Mouse (Mus musculus): ENCODE measurements around the gene Sdha. TPM values are rescaled to one million over a fixed set of nuclear protein-coding genes. Genes with fewer than 3 reads are reported as not detected.

Sdha gene
- polyA plus RNA-seq, 2 experiments = 144 to 194 TPM

- H3K27me3 ChIP-seq (ENCODE audit: control insufficient read depth, insufficient read depth, low read length) = peaks cover 8% of the 10 kb centered on the region; the same call in 1 of the 2 replicates
- no peak overlapping the region for H3K9ac ChIP-seq (ENCODE audit: low read depth, low read length, severe bottlenecking)
- H3K4me1 ChIP-seq (ENCODE audit: control insufficient read depth, insufficient read depth, low read length) = no peaks in the 10 kb centered on the region
- no peak overlapping the region for H3K4me3 ChIP-seq (replicated peaks; ENCODE audit: low read length)
- H3K9me3 ChIP-seq (ENCODE audit: control insufficient read depth, low read length) = no peaks in the 10 kb centered on the region
- H3K36me3 ChIP-seq (ENCODE audit: control insufficient read depth, insufficient read depth, low read length) = no peaks in the 10 kb centered on the region
- H3K27ac ChIP-seq (replicated peaks; ENCODE audit: low read depth, low read length) = no peak overlapping the region
- WGBS = 78% methylated on average over 5 of the region's 5 CpGs
- H3K4me2 ChIP-seq (replicated peaks; ENCODE audit: low read depth, low read length, severe bottlenecking) = no peak overlapping the region
- DNase-seq (ENCODE audit: low spot score) (no peak), ATAC-seq (ENCODE audit: low FRiP score, low read depth) (no peak)
- no peak for TF ChIP-seq POLR2A (IDR thresholded peaks at IDR 0.05; ENCODE audit: borderline replicate concordance, extremely low read depth, insufficient read depth, insufficient read length)
These were observed 60.4 kb downstream of the Sdha start for GRCm38 (mm10) chr13:74289646-74290045.

GRCm38 (mm10) chr13:74282299-74282698 is 67.8 kb downstream of the Sdha start:
- H3K9me3 ChIP-seq (ENCODE audit: control insufficient read depth, low read length) = no peaks in the 10 kb centered on the region
- no peak overlapping the region for H3K4me3 ChIP-seq (replicated peaks; ENCODE audit: low read length)
- no peaks in the 10 kb centered on the region for H3K4me1 ChIP-seq (ENCODE audit: control insufficient read depth, insufficient read depth, low read length)
- DNase-seq (ENCODE audit: low spot score) (no peak), ATAC-seq (ENCODE audit: low FRiP score, low read depth) (no peak)
- WGBS = 62% methylated on average over 1 of the region's 2 CpGs
- no peak overlapping the region for H3K9ac ChIP-seq (ENCODE audit: low read depth, low read length, severe bottlenecking)
- no peak overlapping the region for H3K27ac ChIP-seq (replicated peaks; ENCODE audit: low read depth, low read length)
- no peak overlapping the region for H3K4me2 ChIP-seq (replicated peaks; ENCODE audit: low read depth, low read length, severe bottlenecking)
- TF ChIP-seq POLR2A (IDR thresholded peaks at IDR 0.05; ENCODE audit: borderline replicate concordance, extremely low read depth, insufficient read depth, insufficient read length) = no peak
- no peaks in the 10 kb centered on the region for H3K36me3 ChIP-seq (ENCODE audit: control insufficient read depth, insufficient read depth, low read length)
- H3K27me3 ChIP-seq (ENCODE audit: control insufficient read depth, insufficient read depth, low read length) = no peaks in the 10 kb centered on the region

DNA sequence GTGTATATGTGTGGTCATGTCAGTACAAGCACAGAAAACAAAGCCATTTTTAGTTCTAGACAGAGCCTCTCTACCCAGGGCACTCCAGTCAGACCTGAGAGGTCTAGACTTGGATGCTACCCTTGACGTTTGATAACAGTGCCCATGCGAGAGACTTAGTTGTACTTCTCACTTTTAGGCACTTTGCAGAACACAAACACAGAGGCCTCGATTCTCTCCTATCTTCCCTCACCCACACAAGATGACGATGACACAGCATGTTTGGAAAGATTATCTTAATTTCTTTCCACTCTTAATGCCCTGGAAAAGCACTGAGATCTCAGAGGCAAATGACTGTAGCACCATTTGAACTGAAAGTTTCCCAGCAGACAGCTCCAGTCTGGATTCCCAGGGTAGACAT is 74.4 kb downstream of the Sdha start:
- TF ChIP-seq POLR2A (IDR thresholded peaks at IDR 0.05; ENCODE audit: borderline replicate concordance, extremely low read depth, insufficient read depth, insufficient read length) = no peak
- Histone ChIP-seq H3K4me3 (replicated peaks; ENCODE audit: low read length) (no peak overlapping the region), H3K9me3 (ENCODE audit: control insufficient read depth, low read length) (no peaks in the 10 kb centered on the region), H3K36me3 (ENCODE audit: control insufficient read depth, insufficient read depth, low read length) (no peaks in the 10 kb centered on the region), H3K27ac (replicated peaks; ENCODE audit: low read depth, low read length) (no peak overlapping the region), H3K4me2 (replicated peaks; ENCODE audit: low read depth, low read length, severe bottlenecking) (no peak overlapping the region), H3K9ac (ENCODE audit: low read depth, low read length, severe bottlenecking) (no peak overlapping the region), H3K27me3 (ENCODE audit: control insufficient read depth, insufficient read depth, low read length) (no peaks in the 10 kb centered on the region), H3K4me1 (ENCODE audit: control insufficient read depth, insufficient read depth, low read length) (no peaks in the 10 kb centered on the region)
- no peak for ATAC-seq (ENCODE audit: low FRiP score, low read depth)
- WGBS = 78% methylated on average over 4 of the region's 4 CpGs
- no peak for DNase-seq (ENCODE audit: low spot score)

Other genes with a start within 250 kb of the Sdha start
- 0.03 and 0.05 TPM in 2 replicates for gene Slc9a3, start 228.8 kb downstream of the Sdha start, polyA plus RNA-seq (2012; rRNA removed)
- 0.15 TPM in 1 of 2 replicates, not detected in the other for gene Slc9a3, start 228.8 kb downstream of the Sdha start, polyA plus RNA-seq (2014; fragmentation: Nextera tagmentation; extraction: Ambion mirVana)
- gene Exoc3, start 141.5 kb downstream of the Sdha start, polyA plus RNA-seq (2012; rRNA removed) = 42.6 and 42.9 TPM in 2 replicates
- gene Exoc3, start 141.5 kb downstream of the Sdha start, polyA plus RNA-seq (2014; fragmentation: Nextera tagmentation; extraction: Ambion mirVana) = 89.7 and 106 TPM in 2 replicates
- 3.7 and 4.6 TPM in 2 replicates for gene Ahrr, start 57.9 kb downstream of the Sdha start, polyA plus RNA-seq (2012; rRNA removed)
- gene Ahrr, start 57.9 kb downstream of the Sdha start, polyA plus RNA-seq (2014; fragmentation: Nextera tagmentation; extraction: Ambion mirVana) = 1.9 and 2.3 TPM in 2 replicates
- gene Pdcd6, start 32.7 kb downstream of the Sdha start, polyA plus RNA-seq (2012; rRNA removed) = 138 and 139 TPM in 2 replicates
- 165 TPM in 2 replicates for gene Pdcd6, start 32.7 kb downstream of the Sdha start, polyA plus RNA-seq (2014; fragmentation: Nextera tagmentation; extraction: Ambion mirVana)
- gene Ccdc127, start within 50 bp of the Sdha start, polyA plus RNA-seq (2012; rRNA removed) = 12.2 and 22.0 TPM in 2 replicates
- gene Ccdc127, start within 50 bp of the Sdha start, polyA plus RNA-seq (2014; fragmentation: Nextera tagmentation; extraction: Ambion mirVana) = 49.4 and 50.3 TPM in 2 replicates
- gene Lrrc14b, start 13.7 kb upstream of the Sdha start, polyA plus RNA-seq (2012; rRNA removed) = 0.58 TPM in 2 replicates
- not detected in 2 replicates for gene Lrrc14b, start 13.7 kb upstream of the Sdha start, polyA plus RNA-seq (2014; fragmentation: Nextera tagmentation; extraction: Ambion mirVana)
- gene Zfp72, start 40.6 kb upstream of the Sdha start, polyA plus RNA-seq (2012; rRNA removed) = 1.4 and 1.7 TPM in 2 replicates
- 6.3 and 6.7 TPM in 2 replicates for gene Zfp72, start 40.6 kb upstream of the Sdha start, polyA plus RNA-seq (2014; fragmentation: Nextera tagmentation; extraction: Ambion mirVana)
- gene Ftl1-ps1, start 49.4 kb upstream of the Sdha start, polyA plus RNA-seq (2012; rRNA removed) = 28.6 and 36.8 TPM in 2 replicates
- 73.7 and 79.0 TPM in 2 replicates for gene Ftl1-ps1, start 49.4 kb upstream of the Sdha start, polyA plus RNA-seq (2014; fragmentation: Nextera tagmentation; extraction: Ambion mirVana)
- gene Zfp825, start 143.7 kb upstream of the Sdha start, polyA plus RNA-seq (2012; rRNA removed) = 6.4 and 9.9 TPM in 2 replicates
- gene Zfp825, start 143.7 kb upstream of the Sdha start, polyA plus RNA-seq (2014; fragmentation: Nextera tagmentation; extraction: Ambion mirVana) = 20.1 and 21.1 TPM in 2 replicates